Mouse (Mus musculus): ENCODE measurements at regions not wholly inside any gene's neighbourhood (a gene's known extent, or its start where the extent isn't known, plus 50 kb on each side); places are given as distances from the start of the nearest gene placed in this dataset.

GRCm38 (mm10) chr1:90493481-90493880 lies 109.3 kb upstream of the Cops8 start:
- no peak for TF ChIP-seq CTCF (IDR thresholded peaks at IDR 0.05; ENCODE audit: low read depth, low read length)
- no peak for TF ChIP-seq POLR2A (IDR thresholded peaks at IDR 0.05; ENCODE audit: extremely low read depth, insufficient read depth, low read length)

Data from liver, adult 2 months (tissue).